Mouse (Mus musculus): ENCODE measurements around the gene Galk2. TPM values are rescaled to one million over a fixed set of nuclear protein-coding genes. Genes with fewer than 3 reads are reported as not detected.

The Galk2 gene
- total and polyA plus RNA-seq, 2 experiments from 2014 or later, result 25.1 to 53.4 TPM

DNA sequence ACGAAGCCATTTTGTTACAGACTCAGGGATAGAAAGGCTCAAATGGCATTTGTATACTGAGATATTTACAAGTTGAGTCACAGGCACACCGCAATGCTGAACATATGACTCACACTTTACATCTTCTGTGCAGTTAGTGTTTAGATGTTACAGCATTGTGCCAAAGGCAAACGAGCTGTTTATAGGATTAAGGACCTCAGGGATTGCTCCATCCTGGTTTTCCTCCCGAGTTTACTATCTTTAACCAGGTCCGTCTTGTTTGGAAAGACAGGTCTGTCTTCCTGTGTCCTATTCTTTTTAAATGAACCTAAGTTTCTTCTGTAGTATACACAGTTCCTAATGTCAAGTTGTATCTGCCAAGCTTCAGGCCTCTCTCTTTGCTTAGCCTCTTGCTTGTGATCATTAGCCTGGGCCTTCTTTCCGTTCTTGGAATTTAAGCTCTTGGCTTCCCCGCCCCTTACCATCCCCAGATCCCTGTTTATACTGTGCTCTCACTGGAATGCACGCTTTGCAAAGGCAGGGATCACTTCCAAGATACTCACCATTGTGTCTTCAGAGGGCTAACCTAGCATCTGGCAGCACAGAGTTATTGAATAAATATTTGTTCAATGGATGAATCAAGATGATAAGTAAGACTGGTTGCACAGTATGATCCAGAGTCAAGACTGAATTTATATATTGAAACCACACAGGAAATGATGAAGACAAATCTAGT is 172.4 kb downstream of the Galk2 start:
- no peak for DNase-seq (ENCODE audit: low spot score)
- no peaks in the 10 kb centered on the region for H3K4me1 ChIP-seq (ENCODE audit: control insufficient read depth, insufficient read depth)
- WGBS, result 56% methylated on average over 8 of the region's 8 CpGs
- no peaks in the 10 kb centered on the region for H3K27me3 ChIP-seq (ENCODE audit: control insufficient read depth, insufficient read depth, low read length)
- no peak overlapping the region for H3K9ac ChIP-seq (replicated peaks; ENCODE audit: low read depth, low read length)
- no peaks in the 10 kb centered on the region for H3K9me3 ChIP-seq (replicated peaks; ENCODE audit: control insufficient read depth, low read length)
- no peak overlapping the region for H3K4me2 ChIP-seq (ENCODE audit: low read depth, low read length)
- TF ChIP-seq EP300 (IDR thresholded peaks at IDR 0.05; ENCODE audit: low read depth) (no peak), CTCF (IDR thresholded peaks at IDR 0.05; ENCODE audit: low read depth) (no peak)
- H3K4me3 ChIP-seq (ENCODE audit: low read depth, low read length), result no peak overlapping the region
- no peak overlapping the region for H3K27ac ChIP-seq (ENCODE audit: low read depth)
- no peak for ATAC-seq (ENCODE audit: insufficient read depth, low read depth)
- no peaks in the 10 kb centered on the region for H3K36me3 ChIP-seq (replicated peaks; ENCODE audit: control insufficient read depth, insufficient read depth, low read length)

DNA sequence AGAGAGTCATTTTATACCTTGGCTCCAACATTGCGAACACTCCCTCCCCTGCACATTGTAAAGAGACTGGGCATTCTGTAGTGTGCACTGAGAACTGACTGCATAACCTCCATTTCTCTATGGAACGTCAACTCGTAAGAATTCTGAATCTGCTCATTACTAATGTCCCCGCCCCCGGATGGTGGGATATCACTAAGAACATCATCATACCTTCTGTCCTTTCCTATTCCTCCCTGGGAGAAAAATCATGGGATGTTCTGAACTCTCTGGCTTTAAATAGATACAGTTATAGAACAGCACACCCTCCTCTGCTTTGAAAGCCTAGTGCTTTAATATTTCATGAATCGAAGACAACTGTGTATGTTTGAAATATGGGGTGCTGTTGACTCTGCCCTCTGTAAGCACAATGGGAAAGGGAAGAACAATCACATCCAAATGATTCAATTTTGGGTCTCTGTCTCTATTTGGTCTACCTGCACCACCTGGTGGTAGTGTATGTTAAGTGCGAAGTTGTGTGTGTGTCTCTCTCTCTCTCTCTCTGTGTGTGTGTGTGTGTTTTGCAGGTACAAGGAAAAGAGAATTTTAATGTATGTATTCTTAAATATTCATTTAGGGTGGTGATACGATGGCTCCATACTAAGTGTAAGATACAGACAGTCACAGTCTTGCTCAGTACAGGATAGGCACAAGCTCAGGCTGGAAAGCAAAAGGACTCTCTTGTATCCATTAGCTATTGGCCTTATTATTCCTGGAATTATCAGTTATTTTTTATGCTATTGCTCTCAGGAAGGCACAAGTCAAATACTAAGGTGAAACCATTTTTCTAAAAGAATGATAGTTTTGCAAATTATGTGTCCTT is 174.4 kb downstream of the Galk2 start:
- H3K4me1 ChIP-seq (ENCODE audit: control insufficient read depth, insufficient read depth), result no peaks in the 10 kb centered on the region
- TF ChIP-seq EP300 (IDR thresholded peaks at IDR 0.05; ENCODE audit: low read depth) (no peak), CTCF (IDR thresholded peaks at IDR 0.05; ENCODE audit: low read depth) (peak; percentile 75)
- H3K27me3 ChIP-seq (ENCODE audit: control insufficient read depth, insufficient read depth, low read length), result no peaks in the 10 kb centered on the region
- H3K36me3 ChIP-seq (replicated peaks; ENCODE audit: control insufficient read depth, insufficient read depth, low read length), result no peaks in the 10 kb centered on the region
- no peak for ATAC-seq (ENCODE audit: insufficient read depth, low read depth)
- 65% methylated on average over 8 of the region's 8 CpGs for WGBS
- H3K27ac ChIP-seq (ENCODE audit: low read depth), result no peak overlapping the region
- no peak overlapping the region for H3K9ac ChIP-seq (replicated peaks; ENCODE audit: low read depth, low read length)
- no peak overlapping the region for H3K4me2 ChIP-seq (ENCODE audit: low read depth, low read length)
- DNase-seq (ENCODE audit: low spot score), result no peak
- no peak overlapping the region for H3K4me3 ChIP-seq (ENCODE audit: low read depth, low read length)
- no peaks in the 10 kb centered on the region for H3K9me3 ChIP-seq (replicated peaks; ENCODE audit: control insufficient read depth, low read length)

Other genes with a start within 250 kb of the Galk2 start
- 1.5 and 2.2 TPM in 2 replicates for gene Cep152, start 234.0 kb upstream of the Galk2 start, total RNA-seq (2014; rRNA removed; ENCODE audit: low replicate concordance)
- 1.2 and 1.3 TPM in 2 replicates for gene Cep152, start 234.0 kb upstream of the Galk2 start, polyA plus RNA-seq (2015; fragmentation: Nextera tagmentation; extraction: Ambion mirVana)
- 70.4 and 83.6 TPM in 2 replicates for gene Eid1, start 186.0 kb upstream of the Galk2 start, total RNA-seq (2014; rRNA removed; ENCODE audit: low replicate concordance)
- gene Eid1, start 186.0 kb upstream of the Galk2 start, polyA plus RNA-seq (2015; fragmentation: Nextera tagmentation; extraction: Ambion mirVana), result 80.7 and 87.4 TPM in 2 replicates
- 1.2 and 4.4 TPM in 2 replicates for gene Shc4, start 135.0 kb upstream of the Galk2 start, total RNA-seq (2014; rRNA removed; ENCODE audit: low replicate concordance)
- 0.44 and 0.49 TPM in 2 replicates for gene Shc4, start 135.0 kb upstream of the Galk2 start, polyA plus RNA-seq (2015; fragmentation: Nextera tagmentation; extraction: Ambion mirVana)
- 15.6 and 44.3 TPM in 2 replicates for gene Secisbp2l, start 76.2 kb upstream of the Galk2 start, total RNA-seq (2014; rRNA removed; ENCODE audit: low replicate concordance)
- 9.9 and 10.5 TPM in 2 replicates for gene Secisbp2l, start 76.2 kb upstream of the Galk2 start, polyA plus RNA-seq (2015; fragmentation: Nextera tagmentation; extraction: Ambion mirVana)
- gene Cops2, start within 50 bp of the Galk2 start, total RNA-seq (2014; rRNA removed; ENCODE audit: low replicate concordance), result 51.1 and 70.7 TPM in 2 replicates
- 45.8 and 47.9 TPM in 2 replicates for gene Cops2, start within 50 bp of the Galk2 start, polyA plus RNA-seq (2015; fragmentation: Nextera tagmentation; extraction: Ambion mirVana)
- not detected in 2 replicates for gene Fgf7, start 175.5 kb downstream of the Galk2 start, total RNA-seq (2014; rRNA removed; ENCODE audit: low replicate concordance)
- gene Fgf7, start 175.5 kb downstream of the Galk2 start, polyA plus RNA-seq (2015; fragmentation: Nextera tagmentation; extraction: Ambion mirVana), result 0.44 and 0.52 TPM in 2 replicates